Mouse (Mus musculus): ENCODE measurements around the gene Trp53bp2.
A peak's percentile ranks its signal among the peaks of the same experiment; 100 is the strongest.

Trp53bp2 gene

GRCm38 (mm10) chr1:182408684-182409327 is at the start of gene Trp53bp2:
TSS of gene Trp53bp2 (plus strand) at chr1:182409172.
- DNase-seq, result peak; percentile 99

GRCm38 (mm10) chr1:182362703-182363102 is 46.3 kb upstream of the Trp53bp2 start:
- no peak for DNase-seq

GRCm38 (mm10) chr1:182363683-182364404 is 45.1 kb upstream of the Trp53bp2 start:
- no peak for DNase-seq

GRCm38 (mm10) chr1:182368309-182368708 is 40.7 kb upstream of the Trp53bp2 start:
- no peak for DNase-seq

GRCm38 (mm10) chr1:182368782-182369181 is 40.2 kb upstream of the Trp53bp2 start:
- no peak for DNase-seq

GRCm38 (mm10) chr1:182369435-182369834 is 39.5 kb upstream of the Trp53bp2 start:
- no peak for DNase-seq

GRCm38 (mm10) chr1:182371891-182372290 is 37.1 kb upstream of the Trp53bp2 start:
- DNase-seq, result no peak

- DNase-seq, result peak; percentile 56
Measured at GRCm38 (mm10) chr1:182376221-182376620, 32.8 kb upstream of the Trp53bp2 start.

GRCm38 (mm10) chr1:182376826-182377225 is 32.1 kb upstream of the Trp53bp2 start:
- no peak for DNase-seq

GRCm38 (mm10) chr1:182377519-182377918 is 31.5 kb upstream of the Trp53bp2 start:
- no peak for DNase-seq

GRCm38 (mm10) chr1:182378205-182378835 is 30.7 kb upstream of the Trp53bp2 start:
- DNase-seq, result peak; percentile 10

- DNase-seq, result no peak
Measured at GRCm38 (mm10) chr1:182378876-182379275, 30.1 kb upstream of the Trp53bp2 start.

- DNase-seq, result no peak
Measured at GRCm38 (mm10) chr1:182380683-182381082, 28.3 kb upstream of the Trp53bp2 start.

GRCm38 (mm10) chr1:182381327-182381726 is 27.6 kb upstream of the Trp53bp2 start:
- no peak for DNase-seq

- DNase-seq, result no peak
Measured at GRCm38 (mm10) chr1:182383096-182383495, 25.9 kb upstream of the Trp53bp2 start.

- no peak for DNase-seq
Measured at GRCm38 (mm10) chr1:182386449-182386848, 22.5 kb upstream of the Trp53bp2 start.

- peak; percentile 73 for DNase-seq
Measured at GRCm38 (mm10) chr1:182388729-182389128, 20.2 kb upstream of the Trp53bp2 start.

GRCm38 (mm10) chr1:182398171-182398570 is 10.8 kb upstream of the Trp53bp2 start:
- DNase-seq, result peak; percentile 66

GRCm38 (mm10) chr1:182398780-182399179 is 10.2 kb upstream of the Trp53bp2 start:
- DNase-seq, result peak; percentile 69

- no peak for DNase-seq
Measured at GRCm38 (mm10) chr1:182399205-182399604, 9.8 kb upstream of the Trp53bp2 start.

- DNase-seq, result no peak
Measured at GRCm38 (mm10) chr1:182399908-182400307, 9.1 kb upstream of the Trp53bp2 start.

- DNase-seq, result peak; percentile 16
Measured at GRCm38 (mm10) chr1:182403076-182403475, 5.9 kb upstream of the Trp53bp2 start.

GRCm38 (mm10) chr1:182406621-182407020 is 2.4 kb upstream of the Trp53bp2 start:
- peak; percentile 52 for DNase-seq

GRCm38 (mm10) chr1:182408243-182408642 is 729 bp upstream of the Trp53bp2 start:
- no peak for DNase-seq
